Mouse (Mus musculus) lung, adult 2 months (tissue): ENCODE data around the gene Mpg.

Experiments used
- CTCF ChIP-seq: fragments of 200-500 bp; IDR thresholded peaks from 2 replicates; pipeline ENCODE4 v1.5.1; 2011; ENCODE audit warnings: mild to moderate bottlenecking, low read length, control low read depth; ENCODE audit not compliant: insufficient read depth
- POLR2A ChIP-seq: fragments of 200-500 bp; IDR thresholded peaks from 2 replicates; pipeline ENCODE4 v1.6.1; 2011; ENCODE audit warnings: low read depth, mild to moderate bottlenecking, control low read depth, low read length, borderline replicate concordance; ENCODE audit errors: extremely low read depth

DNA sequence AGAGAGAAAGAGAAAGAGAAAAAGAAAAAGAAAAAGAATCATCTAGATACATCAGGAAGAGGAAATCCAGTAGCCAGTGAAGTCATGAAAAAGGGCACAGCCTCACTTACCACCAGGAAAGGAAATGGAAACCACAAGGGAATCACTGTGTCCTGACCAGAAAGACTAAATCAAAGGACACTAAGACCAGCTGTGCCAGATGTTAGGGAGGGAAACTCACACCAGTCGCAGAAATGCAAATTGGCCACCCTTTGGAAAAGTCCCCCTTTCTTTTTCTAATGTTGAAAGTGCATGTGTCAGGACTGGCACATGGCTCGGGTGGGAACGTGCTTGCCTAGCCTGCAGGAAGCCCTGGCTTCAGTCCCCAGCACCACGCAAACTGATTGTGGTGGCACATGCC, 44.9 kb downstream of the Mpg start:
- TF ChIP-seq CTCF, result no peak
- no peak for TF ChIP-seq POLR2A
